Mouse (Mus musculus) spleen, embryonic (tissue): ENCODE data around the gene Cnih3.

ENCODE experiments used
- CTCF ChIA-PET: fragments of 350-600 bp; sonication (Branson Sonifier 250); formaldehyde crosslinking; loops from one replicate; lab custom pipeline; 2022; lab: Charles Lee

Gene Cnih3

GRCm38 (mm10) chr1:181403056-181403455 lies 50.6 kb downstream of the Cnih3 start:
- CTCF ChIA-PET = no interaction called here

- CTCF ChIA-PET = no interaction called here
Observed at GRCm38 (mm10) chr1:181407281-181407680, 54.9 kb downstream of the Cnih3 start.

GRCm38 (mm10) chr1:181408086-181408975 lies 55.9 kb downstream of the Cnih3 start:
- CTCF ChIA-PET = no interaction called here

- CTCF ChIA-PET = no interaction called here
Observed at GRCm38 (mm10) chr1:181409693-181410092, 57.3 kb downstream of the Cnih3 start.

- CTCF ChIA-PET = no interaction called here
Observed at GRCm38 (mm10) chr1:181410647-181411254, 58.3 kb downstream of the Cnih3 start.

- CTCF ChIA-PET = no interaction called here
Observed at GRCm38 (mm10) chr1:181414985-181415384, 62.6 kb downstream of the Cnih3 start.

GRCm38 (mm10) chr1:181416841-181417240 lies 64.4 kb downstream of the Cnih3 start:
- CTCF ChIA-PET = no interaction called here

GRCm38 (mm10) chr1:181417937-181418523 lies 65.6 kb downstream of the Cnih3 start:
- CTCF ChIA-PET = no interaction called here

- CTCF ChIA-PET = no interaction called here
Observed at GRCm38 (mm10) chr1:181420080-181420536, 67.7 kb downstream of the Cnih3 start.

- CTCF ChIA-PET = no interaction called here
Observed at GRCm38 (mm10) chr1:181422796-181423195, 70.4 kb downstream of the Cnih3 start.

- CTCF ChIA-PET = interaction anchor here (0.6 kb wide), 1 partner anchor 1261 kb away, joined by 3 read pairs; no protein-coding TSS in a partner anchor
Observed at GRCm38 (mm10) chr1:181424922-181425321, 72.5 kb downstream of the Cnih3 start.

- CTCF ChIA-PET = interaction anchor here (0.6 kb wide), 1 partner anchor 1262 kb away, joined by 3 read pairs; no protein-coding TSS in a partner anchor
Observed at GRCm38 (mm10) chr1:181425388-181425787, 73.0 kb downstream of the Cnih3 start.

GRCm38 (mm10) chr1:181426406-181426805 lies 74.0 kb downstream of the Cnih3 start:
- CTCF ChIA-PET = no interaction called here

GRCm38 (mm10) chr1:181433263-181433662 lies 80.8 kb downstream of the Cnih3 start:
- CTCF ChIA-PET = no interaction called here

- CTCF ChIA-PET = no interaction called here
Observed at GRCm38 (mm10) chr1:181435414-181435813, 83.0 kb downstream of the Cnih3 start.

- CTCF ChIA-PET = no interaction called here
Observed at GRCm38 (mm10) chr1:181440982-181441603, 88.7 kb downstream of the Cnih3 start.

GRCm38 (mm10) chr1:181441654-181442241 lies 89.3 kb downstream of the Cnih3 start:
- CTCF ChIA-PET = no interaction called here

GRCm38 (mm10) chr1:181445041-181445440 lies 92.6 kb downstream of the Cnih3 start:
- CTCF ChIA-PET = no interaction called here

GRCm38 (mm10) chr1:181445630-181446257 lies 93.3 kb downstream of the Cnih3 start:
- CTCF ChIA-PET = no interaction called here

GRCm38 (mm10) chr1:181446591-181447114 lies 94.2 kb downstream of the Cnih3 start:
- CTCF ChIA-PET = no interaction called here

- CTCF ChIA-PET = no interaction called here
Observed at GRCm38 (mm10) chr1:181447576-181447975, 95.1 kb downstream of the Cnih3 start.
